Mouse (Mus musculus) CH12.LX (cell line): ENCODE measurements at regions not wholly inside any gene's neighbourhood (a gene's known extent, or its start where the extent isn't known, plus 50 kb on each side); places are given as distances from the start of the nearest gene placed in this dataset.

ENCODE experiments used
- DNase-seq: peaks from one replicate; pipeline ENCODE4 v3.0.0-alpha.2; 2013; ENCODE audit errors: extremely low read depth
- H3K27ac ChIP-seq: 2 replicates; pipeline ENCODE4 v1.5.1; 2012; ENCODE audit warnings: low read depth, mild to moderate bottlenecking, control low read depth, moderate library complexity; ENCODE audit not compliant: insufficient read depth
- H3K27me3 ChIP-seq: replicated peaks from 2 replicates; pipeline ENCODE3; 2012; ENCODE audit warnings: inconsistent platforms
- H3K36me3 ChIP-seq, 2 experiments: replicated peaks in 1 of 2; 2 replicates each; pipeline versions ENCODE3 to v1.6.1; 2012; ENCODE audit warnings: inconsistent platforms in 1 of 2, low read length in 1 of 2, mild to moderate bottlenecking in 1 of 2, mixed read lengths in 1 of 2, moderate library complexity in 1 of 2; ENCODE audit not compliant: control insufficient read depth in 1 of 2, insufficient read depth in 1 of 2
- H3K4me1 ChIP-seq, 2 experiments: 2 replicates each; pipeline ENCODE4 v1.6.1; 2012; ENCODE audit warnings: inconsistent platforms in 1 of 2, moderate library complexity in 1 of 2; ENCODE audit not compliant: insufficient read depth in 2 of 2, control insufficient read depth in 1 of 2
- H3K4me2 ChIP-seq: 2 replicates; pipeline ENCODE4 v1.6.1; 2012; ENCODE audit warnings: low read depth, mild to moderate bottlenecking, control low read depth; ENCODE audit not compliant: poor library complexity, insufficient read depth, severe bottlenecking
- H3K4me3 ChIP-seq, 3 experiments: fragments of 150-350 bp in 1 of 3; sonication (generic) in 1 of 3; replicated peaks in 1 of 3; 2 replicates each; pipeline versions ENCODE3 to v1.5.1; 2011 to 2012; ENCODE audit warnings: low read depth in 2 of 3, low read length in 2 of 3, mild to moderate bottlenecking in 2 of 3, moderate library complexity in 2 of 3, control low read depth in 1 of 3, improper control_type of control experiment in 1 of 3, inconsistent platforms in 1 of 3, mixed read lengths in 1 of 3; ENCODE audit not compliant: poor library complexity in 1 of 3
- H3K79me2 ChIP-seq: replicated peaks from 2 replicates; pipeline ENCODE4 v1.6.1; 2012; ENCODE audit warnings: mild to moderate bottlenecking, moderate library complexity; ENCODE audit not compliant: control insufficient read depth, poor library complexity, insufficient read depth, severe bottlenecking; ENCODE audit errors: extremely low read depth
- H3K9ac ChIP-seq: 2 replicates; pipeline ENCODE4 v1.6.1; 2012; ENCODE audit warnings: low read depth, mild to moderate bottlenecking, control low read depth, moderate library complexity; ENCODE audit not compliant: insufficient read depth
- H3K9me3 ChIP-seq: replicated peaks from 2 replicates; pipeline ENCODE3; 2012; ENCODE audit warnings: low read length, inconsistent platforms, mixed read lengths
- CHD1 ChIP-seq: IDR thresholded peaks from 2 replicates; pipeline ENCODE4 v1.6.1; 2012; ENCODE audit warnings: low read depth, low read length, improper control_type of control experiment, inconsistent platforms
- CHD2 ChIP-seq: IDR thresholded peaks from 2 replicates; pipeline ENCODE4 v1.6.1; 2011; ENCODE audit warnings: low read length, improper control_type of control experiment
- E2F4 ChIP-seq: IDR thresholded peaks from 2 replicates; pipeline ENCODE4 v1.6.1; 2011; ENCODE audit warnings: low read depth, low read length, improper control_type of control experiment; ENCODE audit not compliant: insufficient replicate concordance
- ELF1 ChIP-seq: IDR thresholded peaks from 2 replicates; pipeline ENCODE4 v1.6.1; 2014; ENCODE audit warnings: low read depth, mild to moderate bottlenecking, inconsistent platforms, low read length, improper control_type of control experiment
- HCFC1 ChIP-seq: IDR thresholded peaks from 2 replicates; pipeline ENCODE4 v1.6.1; 2012; ENCODE audit warnings: low read depth, mild to moderate bottlenecking, inconsistent platforms, low read length, improper control_type of control experiment
- IRF4 ChIP-seq: IDR thresholded peaks from 2 replicates; pipeline ENCODE4 v1.6.1; 2014; ENCODE audit warnings: low read depth, mild to moderate bottlenecking, inconsistent platforms, low read length, improper control_type of control experiment
- JUN ChIP-seq: IDR thresholded peaks from 2 replicates; pipeline ENCODE4 v1.6.1; 2011; ENCODE audit warnings: low read depth, mild to moderate bottlenecking, low read length, improper control_type of control experiment, moderate library complexity; ENCODE audit not compliant: insufficient read depth
- JUND ChIP-seq: conservative IDR thresholded peaks from 2 replicates; pipeline ENCODE4 v1.6.1; 2011; ENCODE audit warnings: low read depth, low read length, improper control_type of control experiment
- MAX ChIP-seq: IDR thresholded peaks from 2 replicates; pipeline ENCODE4 v1.6.1; 2011; ENCODE audit warnings: low read length, improper control_type of control experiment
- MAZ ChIP-seq: IDR thresholded peaks from 2 replicates; pipeline ENCODE4 v1.6.1; 2012; ENCODE audit warnings: low read depth, mild to moderate bottlenecking, inconsistent platforms, low read length, improper control_type of control experiment, moderate library complexity
- MXI1 ChIP-seq: IDR thresholded peaks from 2 replicates; pipeline ENCODE4 v1.6.1; 2011; ENCODE audit warnings: mild to moderate bottlenecking, low read depth, low read length, improper control_type of control experiment
- MYC ChIP-seq: IDR thresholded peaks from 2 replicates; pipeline ENCODE4 v1.6.1; 2011; ENCODE audit warnings: low read depth, mild to moderate bottlenecking, improper control_type of control experiment, low read length
- PAX5 ChIP-seq: IDR thresholded peaks from 2 replicates; pipeline ENCODE4 v1.6.1; 2012; ENCODE audit warnings: low read length, inconsistent platforms, mixed read lengths
- POLR2A ChIP-seq: IDR thresholded peaks from 2 replicates; pipeline ENCODE4 v1.6.1; 2011; ENCODE audit warnings: low read depth, mild to moderate bottlenecking, improper control_type of control experiment, low read length
- RAD21 ChIP-seq: IDR thresholded peaks from 2 replicates; pipeline ENCODE4 v1.6.1; 2011; ENCODE audit warnings: low read depth, mild to moderate bottlenecking, low read length, improper control_type of control experiment, moderate library complexity
- SIN3A ChIP-seq: IDR thresholded peaks from 2 replicates; pipeline ENCODE4 v1.6.1; 2012; ENCODE audit warnings: low read length, improper control_type of control experiment, inconsistent platforms
- SMC3 ChIP-seq: IDR thresholded peaks from 2 replicates; pipeline ENCODE4 v1.6.1; 2011; ENCODE audit warnings: low read depth, low read length, improper control_type of control experiment
- TBP ChIP-seq: conservative IDR thresholded peaks from 2 replicates; pipeline ENCODE4 v1.6.1; 2011; ENCODE audit warnings: low read depth, low read length, improper control_type of control experiment
- TCF12 ChIP-seq: IDR thresholded peaks from 2 replicates; pipeline ENCODE4 v1.6.1; 2014; ENCODE audit warnings: low read depth, mild to moderate bottlenecking, inconsistent platforms, low read length, improper control_type of control experiment
- UBTF ChIP-seq: IDR thresholded peaks from 2 replicates; pipeline ENCODE4 v1.6.1; 2012; ENCODE audit warnings: low read depth, mild to moderate bottlenecking, inconsistent platforms, low read length, improper control_type of control experiment, moderate library complexity
- USF1 ChIP-seq: IDR thresholded peaks from 2 replicates; pipeline ENCODE4 v1.6.1; 2014; ENCODE audit warnings: low read depth, mild to moderate bottlenecking, inconsistent platforms, low read length, improper control_type of control experiment
- USF2 ChIP-seq: conservative IDR thresholded peaks from 2 replicates; pipeline ENCODE4 v1.6.1; 2011; ENCODE audit warnings: low read depth, low read length, improper control_type of control experiment
- ZKSCAN1 ChIP-seq: IDR thresholded peaks from 2 replicates; pipeline ENCODE4 v1.6.1; 2012; ENCODE audit warnings: low read depth, inconsistent platforms, low read length, improper control_type of control experiment, borderline replicate concordance
- ZMIZ1 ChIP-seq: IDR thresholded peaks from 2 replicates; pipeline ENCODE4 v1.6.1; 2012; ENCODE audit warnings: low read depth, mild to moderate bottlenecking, inconsistent platforms, low read length, improper control_type of control experiment
- ZNF384 ChIP-seq: IDR thresholded peaks from 2 replicates; pipeline ENCODE4 v1.6.1; 2012; ENCODE audit warnings: low read depth, low read length, improper control_type of control experiment, inconsistent platforms
- dilution Hi-C: fragments of 300-500 bp; cut with MboI; formaldehyde crosslinking; loops from 2 replicates; pipeline ENCODE4 v1.14.3; 2020; ENCODE audit warnings: low sequenced_read_pairs; ENCODE audit not compliant: extremely low pct_unique_long_range_greater_than_20kb, extremely low pct_ligation_motif_present
- in situ Hi-C: fragments of 300-500 bp; cut with MboI; formaldehyde crosslinking; loops from 3 replicates; pipeline ENCODE4 v1.14.3; 2019; ENCODE audit warnings: low sequenced_read_pairs, low pct_ligation_motif_present, low pct_unique_long_range_greater_than_20kb, mixed read lengths

DNA sequence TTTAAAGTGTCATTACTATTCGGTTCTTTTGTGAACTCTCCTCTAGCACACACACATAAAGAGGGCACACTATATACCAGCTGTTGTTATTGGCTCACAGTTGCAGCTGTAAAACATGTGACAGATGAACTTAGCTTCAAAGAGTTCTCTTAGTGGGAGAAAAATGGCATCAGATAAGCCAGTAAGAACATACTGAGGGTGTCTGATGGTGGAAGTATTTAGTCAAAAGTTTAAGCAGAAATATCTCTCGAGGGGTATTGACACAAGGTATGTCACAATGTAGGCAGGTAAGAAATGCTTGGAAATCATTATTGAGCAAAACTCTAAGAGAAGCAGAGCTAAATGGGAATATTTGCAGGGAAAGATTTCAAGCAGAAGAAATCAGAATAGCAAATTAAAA, 408.4 kb upstream of the Pik3r1 start:
- dilution Hi-C loops (no loop called here), in situ Hi-C loops (no loop called here)
- Histone ChIP-seq H3K4me1 (no peaks in the 10 kb centered on the region), H3K9ac (no peak overlapping the region), H3K4me2 (no peak overlapping the region), H3K36me3 (no peaks in the 10 kb centered on the region), H3K79me2 (no peaks in the 10 kb centered on the region), H3K9me3 (no peaks in the 10 kb centered on the region), H3K27me3 (no peaks in the 10 kb centered on the region), H3K4me3 (no peak overlapping the region), H3K27ac (no peak overlapping the region)
- no peak for DNase-seq
- no peak for TF ChIP-seq CHD1
- TF ChIP-seq ZMIZ1 = no peak
- no peak for TF ChIP-seq ZKSCAN1
- TF ChIP-seq IRF4 = no peak
- TF ChIP-seq MYC = no peak

DNA sequence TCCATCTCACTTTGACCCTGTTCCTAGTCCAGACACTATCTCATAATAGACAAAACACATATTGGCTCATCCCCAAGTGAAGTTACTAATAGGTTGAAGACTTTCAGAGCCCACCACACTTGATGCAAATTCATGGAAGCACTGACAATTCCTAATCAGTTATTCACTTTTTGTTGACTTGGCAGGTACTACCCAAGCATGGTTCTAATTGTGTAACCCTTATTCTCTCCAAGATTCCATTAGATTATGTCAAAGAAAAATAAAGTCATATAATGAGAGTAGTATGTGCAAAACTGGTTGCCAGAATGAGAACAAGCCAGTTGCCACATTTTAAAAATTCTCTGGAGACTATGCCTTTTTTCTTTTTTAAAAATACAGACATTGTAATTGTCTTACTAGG, 426.7 kb upstream of the Pik3r1 start:
- H3K4me2 ChIP-seq = no peak overlapping the region
- in situ Hi-C loops = no loop called here
- dilution Hi-C loops = no loop called here

DNA sequence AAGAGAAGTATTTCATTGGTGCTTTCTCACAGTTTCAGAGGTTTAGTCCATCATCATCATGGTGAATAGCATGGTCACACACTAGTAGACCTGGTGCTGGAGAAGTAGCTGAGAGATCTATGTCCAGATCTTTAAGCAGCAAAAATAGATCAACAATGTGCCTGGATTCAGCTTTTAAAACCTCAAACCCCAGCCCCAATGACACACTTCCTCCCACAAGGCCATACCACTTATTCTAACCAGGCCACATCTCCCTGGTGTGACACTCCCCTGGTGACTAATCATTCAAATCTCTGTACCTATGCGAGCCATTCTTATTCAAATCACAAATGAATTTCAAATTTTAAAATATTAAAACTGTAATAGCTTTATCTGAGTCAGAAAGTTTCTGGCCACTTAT, 434.3 kb upstream of the Pik3r1 start:
- dilution Hi-C loops (no loop called here), in situ Hi-C loops (no loop called here)
- Histone ChIP-seq H3K27me3 (no peaks in the 10 kb centered on the region), H3K4me2 (no peak overlapping the region), H3K36me3 (no peaks in the 10 kb centered on the region), H3K79me2 (no peaks in the 10 kb centered on the region), H3K9me3 (no peaks in the 10 kb centered on the region), H3K4me1 (no peaks in the 10 kb centered on the region), H3K9ac (no peak overlapping the region), H3K27ac (no peak overlapping the region), H3K4me3 (no peak overlapping the region)
- TF ChIP-seq JUN = no peak
- no peak for TF ChIP-seq ZMIZ1
- no peak for TF ChIP-seq MAZ
- TF ChIP-seq HCFC1 = no peak
- no peak for TF ChIP-seq PAX5
- no peak for TF ChIP-seq JUND
- no peak for TF ChIP-seq UBTF
- TF ChIP-seq POLR2A = no peak
- TF ChIP-seq USF1 = no peak
- no peak for TF ChIP-seq SMC3
- no peak for TF ChIP-seq USF2
- TF ChIP-seq CHD2 = no peak
- TF ChIP-seq ZNF384 = no peak
- no peak for TF ChIP-seq MXI1
- TF ChIP-seq SIN3A = no peak
- no peak for TF ChIP-seq IRF4
- TF ChIP-seq RAD21 = no peak
- TF ChIP-seq E2F4 = no peak
- DNase-seq = peak; percentile 15

More for the DNA sequence above, 426.7 kb upstream of the Pik3r1 start:
- no peaks in the 10 kb centered on the region for H3K36me3 ChIP-seq
- H3K9me3 ChIP-seq = no peaks in the 10 kb centered on the region
- DNase-seq = no peak
- H3K27ac ChIP-seq = no peak overlapping the region
- no peak overlapping the region for H3K4me3 ChIP-seq
- H3K4me1 ChIP-seq = no peaks in the 10 kb centered on the region
- H3K27me3 ChIP-seq = no peaks in the 10 kb centered on the region
- no peak overlapping the region for H3K9ac ChIP-seq
- no peaks in the 10 kb centered on the region for H3K79me2 ChIP-seq
- TF ChIP-seq PAX5 = no peak
- TF ChIP-seq UBTF = no peak
- TF ChIP-seq MAX = no peak
- no peak for TF ChIP-seq TBP
- no peak for TF ChIP-seq ELF1
- TF ChIP-seq ZMIZ1 = no peak
- no peak for TF ChIP-seq SMC3
- TF ChIP-seq USF2 = no peak
- no peak for TF ChIP-seq ZNF384
- no peak for TF ChIP-seq MYC
- no peak for TF ChIP-seq USF1
- no peak for TF ChIP-seq TCF12
- no peak for TF ChIP-seq POLR2A
- no peak for TF ChIP-seq ZKSCAN1
- TF ChIP-seq HCFC1 = no peak
- TF ChIP-seq, all 38 proteins: peak for 0
